Mouse (Mus musculus): ENCODE data around the gene Ap3d1.

Gene Ap3d1

DNA sequence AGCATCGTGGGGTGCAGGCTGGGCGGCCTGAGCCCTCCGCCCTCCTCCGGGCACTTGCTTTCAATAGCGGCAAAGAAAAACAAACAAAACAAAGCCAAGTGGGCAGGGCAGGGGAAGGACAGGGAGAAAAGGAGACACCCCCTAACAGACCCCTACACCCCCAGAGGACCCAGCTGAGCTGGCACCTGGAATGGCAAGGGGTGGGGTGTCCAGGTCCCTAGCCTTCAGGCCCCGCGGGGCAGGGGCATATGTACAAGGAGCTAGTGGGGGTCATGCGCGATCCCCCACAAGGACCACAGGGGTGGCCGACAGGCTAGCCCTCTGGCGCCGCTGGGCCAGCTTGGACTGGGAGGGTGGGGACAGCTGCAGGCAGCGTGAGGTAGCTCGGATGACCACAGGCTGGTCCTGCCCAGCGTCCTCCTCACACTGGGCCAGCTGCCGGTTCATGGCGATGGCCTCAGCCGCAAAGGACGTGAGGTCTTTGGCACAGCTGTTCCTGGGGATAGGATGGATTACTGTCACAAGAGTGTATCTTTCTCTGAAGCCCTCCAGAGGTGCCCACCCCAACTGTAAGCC lies 75.1 kb downstream of the Ap3d1 start:
- DNase-seq (ENCODE audit: low read depth, low spot score): no peak

DNA sequence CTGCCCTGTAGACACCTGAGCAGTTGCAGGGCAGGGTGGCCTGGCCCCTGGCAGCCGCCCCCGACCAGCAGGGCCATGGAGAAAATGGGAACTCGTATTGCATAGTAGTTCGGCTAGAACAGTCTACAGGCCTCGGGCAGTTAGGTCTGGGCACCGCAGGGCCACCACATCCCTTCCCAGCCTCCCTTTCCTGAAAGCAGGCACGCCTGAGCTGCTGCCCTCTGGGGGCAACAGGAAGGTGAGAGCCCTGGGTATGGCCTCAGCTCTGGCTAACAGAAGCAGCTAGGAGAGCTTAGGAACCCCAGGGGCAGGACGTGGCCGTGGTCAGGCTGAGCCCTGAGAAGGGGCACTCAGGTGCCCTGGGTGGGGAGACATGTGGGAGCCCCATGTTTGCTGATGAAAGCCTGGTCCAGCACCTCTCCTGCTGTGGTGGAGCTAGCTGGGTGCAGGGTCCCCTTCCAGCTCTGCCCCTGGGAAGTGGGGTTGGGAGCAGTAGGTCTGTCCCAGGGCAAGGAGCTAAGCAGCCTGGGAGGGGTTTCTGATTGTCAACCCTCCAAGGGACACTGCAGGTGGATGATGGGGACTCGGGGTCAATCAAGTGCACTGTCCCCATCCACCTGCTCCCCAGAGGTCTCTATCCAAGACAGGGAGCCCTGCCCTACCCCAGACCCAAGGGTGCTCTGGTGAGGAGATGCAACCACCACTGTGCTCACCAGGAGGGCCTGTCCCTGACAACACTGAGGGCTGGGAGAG lies 75.9 kb downstream of the Ap3d1 start:
- no peak for DNase-seq (ENCODE audit: low read depth, low spot score)

DNA sequence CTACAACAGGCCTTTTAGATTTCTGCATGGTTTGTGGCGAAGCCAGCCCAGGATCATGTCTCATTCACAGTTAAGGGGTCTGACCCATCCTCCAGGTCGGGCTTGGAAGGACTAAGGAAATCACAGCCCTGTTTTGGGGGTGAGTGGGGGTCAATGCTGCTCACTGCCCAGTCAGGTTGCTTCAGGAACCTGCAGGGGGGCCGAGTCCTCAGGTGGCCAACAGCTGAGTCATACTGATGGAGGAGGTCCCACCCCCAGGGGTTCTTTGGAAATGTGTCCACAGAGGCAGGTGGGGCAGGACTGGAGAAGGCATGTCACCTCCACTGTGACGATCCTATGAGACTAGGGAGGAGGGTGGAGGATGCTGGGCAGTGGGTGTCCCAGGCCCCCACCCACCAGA lies 76.6 kb downstream of the Ap3d1 start:
- no peak for DNase-seq (ENCODE audit: low read depth, low spot score)

DNA sequence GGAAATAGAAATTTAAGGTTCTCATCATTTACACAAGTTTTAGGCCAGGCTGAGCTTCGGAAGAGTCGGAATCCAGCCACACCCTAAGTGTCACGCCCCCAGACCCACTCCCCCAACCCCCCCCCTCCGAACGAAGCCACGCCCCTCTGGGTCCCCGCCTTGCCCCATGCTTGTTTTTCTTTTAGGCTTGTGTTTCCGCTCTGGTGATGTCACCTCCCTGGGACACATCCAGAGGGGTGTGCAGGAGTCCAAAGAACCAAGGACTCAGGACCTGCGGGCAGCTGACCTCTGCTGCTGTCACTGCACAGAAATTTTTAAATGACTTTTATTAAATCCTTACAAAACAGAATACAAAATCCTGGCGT lies 77.1 kb downstream of the Ap3d1 start:
- no peak for DNase-seq (ENCODE audit: low read depth, low spot score)

DNA sequence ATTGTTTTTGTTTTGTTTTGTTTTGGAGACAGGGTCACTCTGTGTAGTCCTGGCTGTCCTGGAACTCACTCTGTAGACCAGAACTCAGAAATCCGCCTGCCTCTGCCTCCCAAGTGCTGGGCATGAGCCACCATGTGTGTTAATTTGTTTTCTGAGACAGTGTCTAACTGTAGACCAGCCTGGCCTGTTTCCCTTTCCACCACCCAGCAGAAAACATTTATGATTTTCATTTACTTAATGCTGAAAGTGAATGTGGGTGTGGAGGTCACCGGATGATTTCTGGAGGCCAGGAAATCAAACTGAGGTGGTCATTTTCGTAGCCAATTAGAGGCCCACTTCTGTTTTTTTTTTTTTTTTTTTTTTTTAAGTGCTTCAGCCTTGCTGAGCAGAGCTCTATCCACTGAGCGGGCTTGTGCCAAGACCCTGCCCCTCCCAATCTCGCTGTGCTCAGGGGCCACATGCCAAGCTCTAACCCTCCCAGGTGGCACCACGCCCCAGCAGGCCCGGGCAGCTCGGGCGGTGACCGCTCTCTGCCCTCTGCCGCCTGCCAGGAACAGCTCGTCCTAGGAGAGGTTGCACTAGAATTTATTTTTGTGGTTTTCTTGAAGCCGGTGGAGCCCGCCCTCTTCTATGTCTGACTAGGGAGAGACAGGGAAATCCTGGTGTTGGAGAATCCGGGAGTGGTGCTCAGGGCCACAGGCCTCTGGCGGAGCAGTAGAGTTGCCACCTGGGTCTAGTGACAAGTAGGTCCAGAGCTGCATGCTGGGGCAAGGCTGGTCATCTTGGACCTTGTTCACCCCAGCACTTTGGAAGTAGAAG lies 77.7 kb downstream of the Ap3d1 start:
- DNase-seq (ENCODE audit: low read depth, low spot score): no peak

DNA sequence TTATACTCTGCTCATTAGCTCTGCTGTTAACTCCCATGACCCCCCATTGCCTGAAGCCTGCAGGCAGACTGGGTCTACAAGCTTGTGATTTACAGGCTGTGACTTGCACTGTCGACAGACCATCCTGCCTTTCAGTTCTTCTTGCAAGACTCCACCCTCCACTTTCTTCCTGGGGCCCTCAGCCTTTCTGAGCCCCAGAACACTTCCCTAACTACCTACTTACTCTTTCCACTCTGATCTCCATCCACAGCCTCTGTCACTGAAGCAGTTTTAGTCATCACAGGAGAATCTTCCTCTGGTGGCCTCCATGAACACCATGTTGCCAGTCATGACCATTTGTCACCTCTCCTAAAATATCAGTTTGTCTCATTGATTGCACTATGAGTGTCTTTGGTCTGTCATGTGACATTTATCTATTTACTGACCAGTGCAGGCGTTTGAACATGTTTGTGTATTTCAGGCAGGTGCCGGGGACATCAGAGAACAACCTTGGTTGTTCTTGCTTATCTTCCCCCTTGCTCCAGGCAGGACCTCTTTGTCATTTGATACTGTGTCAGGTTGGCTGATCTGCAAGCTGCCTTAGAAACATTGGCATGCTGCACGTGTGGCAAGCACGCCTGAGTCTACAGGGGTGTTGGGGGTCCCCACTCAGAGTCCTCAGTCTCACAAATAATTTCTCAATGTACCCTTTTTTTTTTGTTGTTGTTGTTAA lies 78.4 kb downstream of the Ap3d1 start:
- no peak for DNase-seq (ENCODE audit: low read depth, low spot score)

DNA sequence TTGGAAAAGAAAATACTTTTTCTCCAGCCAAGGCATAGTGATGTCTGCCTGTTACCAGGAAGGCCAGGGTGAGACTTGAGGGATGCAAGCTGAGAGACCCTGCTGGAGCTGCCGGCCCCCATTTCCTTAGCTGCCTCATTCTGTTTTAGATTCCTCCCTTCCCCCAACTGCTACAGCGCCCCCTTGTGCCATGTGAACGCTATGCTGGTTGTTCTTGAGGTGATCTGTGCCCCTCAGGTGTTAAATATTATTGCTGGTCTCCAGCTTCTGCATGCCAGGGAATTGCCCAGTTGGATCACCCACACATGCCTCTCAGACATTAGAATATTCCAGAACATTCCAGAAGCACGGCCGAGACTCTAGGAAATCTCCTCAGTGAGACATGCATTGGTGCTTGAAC lies 80.9 kb downstream of the Ap3d1 start:
- DNase-seq (ENCODE audit: low read depth, low spot score): peak; percentile 62

DNA sequence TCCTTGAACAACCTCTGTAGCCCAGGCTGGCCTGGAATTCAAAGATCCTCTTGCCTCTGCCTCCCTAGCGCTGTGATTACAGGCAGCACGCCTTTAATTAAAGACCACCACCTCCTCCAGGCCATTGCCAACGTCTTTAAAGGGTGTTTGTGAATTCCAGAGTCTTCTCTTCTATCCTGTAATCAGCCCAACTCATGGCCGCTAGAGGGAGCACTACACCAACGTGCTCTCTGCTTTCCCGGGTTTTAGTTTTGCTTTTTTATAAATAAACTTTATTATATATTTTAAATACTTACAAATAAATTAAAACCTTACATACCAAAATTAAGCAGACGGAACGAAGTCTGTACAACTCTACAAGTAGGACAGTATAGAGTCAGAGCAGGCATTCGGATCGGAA lies 82.9 kb downstream of the Ap3d1 start:
- DNase-seq (ENCODE audit: low read depth, low spot score): peak; percentile 73

DNA sequence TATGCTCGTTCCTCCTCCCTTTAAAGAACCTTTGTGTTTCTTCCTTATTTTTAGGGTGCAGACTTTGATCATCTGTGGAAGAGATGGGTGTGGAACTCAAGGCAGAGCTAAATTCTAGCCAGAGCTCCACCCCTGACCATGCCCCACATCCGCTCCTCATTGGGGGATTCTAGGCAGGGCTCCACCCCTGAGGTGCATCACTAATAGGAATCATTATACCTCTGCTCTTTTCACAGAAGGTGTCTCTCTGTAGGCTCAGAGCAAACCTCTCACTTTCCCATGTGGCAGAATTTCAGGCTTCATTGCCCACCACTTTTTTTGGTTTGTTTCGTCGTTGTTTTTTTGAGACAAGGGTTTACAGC lies 83.2 kb downstream of the Ap3d1 start:
- no peak for DNase-seq (ENCODE audit: low read depth, low spot score)

DNA sequence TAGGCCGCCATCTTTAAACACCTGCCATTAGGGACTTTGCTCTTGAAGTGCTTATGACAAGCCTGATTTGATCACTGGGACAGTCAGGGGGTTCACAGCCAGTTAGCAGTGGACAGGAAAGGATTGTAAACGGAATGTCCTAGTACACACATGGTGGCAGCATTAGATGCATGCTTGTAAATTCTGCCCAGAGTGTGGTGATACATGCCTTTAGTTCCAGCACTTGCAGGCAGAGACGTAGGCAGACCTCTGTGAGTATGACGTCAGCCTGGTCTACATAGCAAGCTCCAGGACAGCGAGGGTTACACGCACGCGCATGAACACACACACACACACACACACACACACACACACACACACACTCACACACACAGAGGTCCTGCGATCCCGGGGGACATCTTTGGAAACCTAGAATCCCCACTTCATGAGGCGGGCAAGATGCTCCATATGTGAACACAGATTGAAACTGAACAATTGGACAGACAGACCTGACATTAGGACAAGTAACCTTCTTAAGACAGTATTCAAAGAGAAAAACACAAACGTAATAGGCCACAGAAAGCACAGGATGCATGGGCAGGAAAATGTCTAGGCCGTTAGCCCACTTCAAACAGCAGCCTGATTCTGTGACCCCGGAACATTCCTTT lies 83.7 kb downstream of the Ap3d1 start:
- no peak for DNase-seq (ENCODE audit: low read depth, low spot score)
